Mouse (Mus musculus): ENCODE measurements around the gene Def6. TPM values are rescaled to one million over a fixed set of nuclear protein-coding genes. Genes with fewer than 3 reads are reported as not detected.

The Def6 gene
- total and polyA plus RNA-seq, 3 experiments: 121 to 154 TPM; not detected in 1

DNA sequence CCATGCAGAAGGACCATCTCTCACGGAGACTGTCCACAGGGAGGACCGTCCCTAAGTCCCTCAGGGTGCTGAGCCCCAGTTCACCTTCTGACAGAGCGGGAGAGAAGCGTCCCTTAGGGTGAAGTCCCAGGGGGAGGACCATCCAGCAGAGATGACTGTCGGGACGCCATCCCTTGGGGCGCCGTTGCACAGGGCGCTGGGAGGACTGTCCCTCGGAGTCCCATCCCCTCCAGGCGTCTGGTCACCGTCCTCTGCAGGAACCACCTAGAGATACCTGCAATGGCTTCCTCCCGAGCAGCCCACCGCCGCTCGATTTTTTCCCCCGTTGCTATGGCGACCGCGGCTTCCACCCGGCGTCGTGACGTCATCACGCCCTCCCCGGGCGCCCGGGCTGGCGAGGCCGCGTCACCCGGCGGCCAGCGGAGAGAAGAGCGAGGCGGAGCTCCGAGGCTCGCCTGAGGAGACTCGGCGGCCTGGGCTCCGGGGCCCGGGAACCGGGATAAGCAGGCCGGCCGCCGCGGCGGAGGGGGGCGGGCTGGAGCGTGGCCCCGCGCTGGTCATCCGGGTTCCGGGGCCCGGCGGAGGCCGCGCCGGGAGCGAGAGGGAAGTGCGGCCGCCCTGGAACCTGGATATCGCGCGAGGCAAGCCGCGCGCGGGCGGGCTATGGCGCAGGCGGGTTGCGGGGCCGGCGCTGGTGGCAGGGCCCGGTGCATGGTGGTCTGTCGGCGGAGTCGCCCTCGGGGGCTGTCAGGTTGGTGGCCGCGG lies 30.6 kb upstream of the Def6 start, which contains the start of gene Zfp523:
Gene Zfp523 (plus strand): TSS at position 355 of the 765 bp plus-strand sequence.
- Histone ChIP-seq H3K9me3 (replicated peaks; ENCODE audit: insufficient read depth, low read length) (no peaks in the 10 kb centered on the region), H3K27ac (ENCODE audit: control insufficient read depth, low read depth, low read length) (peak within 1 kb of the TSS; percentile 57), H3K4me3 (ENCODE audit: control insufficient read depth in 1 of 2, insufficient read depth in 1 of 2, low read depth in 2 of 2, low read length in 2 of 2) (peak within 1 kb of the TSS; percentile 75 to 82), H3K79me2 (ENCODE audit: control insufficient read depth, insufficient read depth, low read length, poor library complexity) (peaks cover 5% of the 10 kb centered on the region; the same call in 1 of the 2 replicates), H3K9ac (ENCODE audit: control insufficient read depth, low read depth, low read length, poor library complexity, severe bottlenecking) (peak within 1 kb of the TSS; percentile 97), H3K27me3 (ENCODE audit: control insufficient read depth in 1 of 2, insufficient read depth in 2 of 2, low read length in 2 of 2) (no peaks in the 10 kb centered on the region), H3K4me1 (ENCODE audit: control insufficient read depth in 1 of 2, insufficient read depth in 2 of 2, low read length in 2 of 2) (peaks cover 3 to 9% of the 10 kb centered on the region in 2 experiments; a peak in 3 of 4 replicates), H3K36me3 (ENCODE audit: control insufficient read depth in 1 of 2, insufficient read depth in 2 of 2, low read length in 2 of 2) (peaks cover 0 to 4% of the 10 kb centered on the region in 2 experiments; a peak in 2 of 4 replicates)
- peak; percentile 87 for DNase-seq (ENCODE audit: low read depth, low spot score)
- TF ChIP-seq ZNF384 (IDR thresholded peaks at IDR 0.05; ENCODE audit: low read depth, low read length) (peak; percentile 50), KAT2A (conservative IDR thresholded peaks at IDR 0.05; ENCODE audit: low read depth, low read length) (no peak; the same call in 1 of the 2 replicates), ETS1 (IDR thresholded peaks at IDR 0.05; ENCODE audit: low read depth, low read length) (no peak), CTCF (IDR thresholded peaks at IDR 0.05 in 2 of 3, conservative IDR thresholded peaks at IDR 0.05 in 1 of 3; ENCODE audit: control insufficient read depth in 1 of 3, insufficient read depth in 1 of 3, low read depth in 2 of 3, low read length in 3 of 3, poor library complexity in 1 of 3, severe bottlenecking in 1 of 3) (no peak), TAL1 (IDR thresholded peaks at IDR 0.05; ENCODE audit: low read length) (no peak), MEF2A (IDR thresholded peaks at IDR 0.05; ENCODE audit: extremely low read depth, insufficient replicate concordance, low read depth, low read length, poor library complexity, severe bottlenecking) (no peak), USF2 (IDR thresholded peaks at IDR 0.05; ENCODE audit: borderline replicate concordance in 1 of 2, insufficient read depth in 1 of 2, low read depth in 1 of 2, low read length in 2 of 2) (no peak), ZKSCAN1 (IDR thresholded peaks at IDR 0.05; ENCODE audit: low read depth, low read length) (no peak), GABPA (IDR thresholded peaks at IDR 0.05; ENCODE audit: low read depth, low read length) (no peak), EP300 (IDR thresholded peaks at IDR 0.05; ENCODE audit: low read depth in 1 of 2, low read length in 2 of 2) (no peak), MAFK (IDR thresholded peaks at IDR 0.05; ENCODE audit: borderline replicate concordance, low read depth, low read length) (no peak), ZMIZ1 (IDR thresholded peaks at IDR 0.05; ENCODE audit: low read depth, low read length) (no peak; the same call in 1 of the 2 replicates), ZC3H11A (IDR thresholded peaks at IDR 0.05; ENCODE audit: low read depth, low read length) (no peak), MYB (IDR thresholded peaks at IDR 0.05; ENCODE audit: low read depth, low read length) (no peak), MAZ (IDR thresholded peaks at IDR 0.05; ENCODE audit: low read depth, low read length) (peak; percentile 82; the same call in 1 of the 2 replicates), BHLHE40 (IDR thresholded peaks at IDR 0.05; ENCODE audit: borderline replicate concordance, low read depth, low read length) (no peak), USF1 (IDR thresholded peaks at IDR 0.05; ENCODE audit: low read depth, low read length) (no peak), ELF1 (IDR thresholded peaks at IDR 0.05; ENCODE audit: low read depth, low read length) (peak; percentile 66), POLR2A (IDR thresholded peaks at IDR 0.05; ENCODE audit: control insufficient read depth in 1 of 2, insufficient read depth in 1 of 2, low read depth in 1 of 2, low read length in 2 of 2, poor library complexity in 1 of 2) (peak; percentile 70 to 78; a peak in 2 of 4 replicates), NRF1 (IDR thresholded peaks at IDR 0.05; ENCODE audit: insufficient read depth, low read depth, low read length, poor library complexity, severe bottlenecking) (peak; percentile 58; the same call in 1 of the 2 replicates), E2F4 (IDR thresholded peaks at IDR 0.05; ENCODE audit: borderline replicate concordance, low read depth, low read length) (no peak), CHD1 (IDR thresholded peaks at IDR 0.05; ENCODE audit: low read depth, low read length) (no peak), MYC (IDR thresholded peaks at IDR 0.05; ENCODE audit: low read depth, low read length) (no peak; the same call in 1 of the 2 replicates), GATA1 (IDR thresholded peaks at IDR 0.05; ENCODE audit: low read depth, low read length) (no peak), SIN3A (IDR thresholded peaks at IDR 0.05; ENCODE audit: low read length) (peak; percentile 84), RCOR1 (IDR thresholded peaks at IDR 0.05; ENCODE audit: low read depth, low read length) (no peak), RAD21 (IDR thresholded peaks at IDR 0.05; ENCODE audit: low read depth, low read length) (no peak), MAX (IDR thresholded peaks at IDR 0.05; ENCODE audit: low read length) (peak; percentile 56; the same call in 1 of the 2 replicates), UBTF (IDR thresholded peaks at IDR 0.05; ENCODE audit: borderline replicate concordance, insufficient read depth, low read depth, low read length) (0 out of 2 replicates have a peak, but pooled peaks have one; percentile 38), SMC3 (IDR thresholded peaks at IDR 0.05; ENCODE audit: low read depth, low read length) (no peak), MXI1 (IDR thresholded peaks at IDR 0.05; ENCODE audit: low read depth, low read length) (peak; percentile 63; the same call in 1 of the 2 replicates), TCF12 (IDR thresholded peaks at IDR 0.05; ENCODE audit: low read depth, low read length) (0 out of 2 replicates have a peak, but pooled peaks have one; percentile 25), POLR2AphosphoS2 (IDR thresholded peaks at IDR 0.05; ENCODE audit: low read length) (no peak), TBP (IDR thresholded peaks at IDR 0.05; ENCODE audit: low read depth, low read length) (no peak), JUND (IDR thresholded peaks at IDR 0.05; ENCODE audit: low read depth, low read length) (no peak)
